Mouse (Mus musculus): ENCODE measurements around the gene Nudt7.

- no peak for TF ChIP-seq USF2 (conservative IDR thresholded peaks at IDR 0.05; ENCODE audit: low read depth, low read length)
- TF ChIP-seq ZC3H11A (IDR thresholded peaks at IDR 0.05; ENCODE audit: low read depth, low read length), result no peak
- no peak for TF ChIP-seq CTCF (conservative IDR thresholded peaks at IDR 0.05 in 1 of 2, IDR thresholded peaks at IDR 0.05 in 1 of 2; ENCODE audit: low read depth in 2 of 2, low read length in 2 of 2)
- TF ChIP-seq MYC (IDR thresholded peaks at IDR 0.05; ENCODE audit: low read depth, low read length), result no peak
These were observed 32.4 kb downstream of the Nudt7 start for GRCm38 (mm10) chr8:114165741-114166140.

All from CH12.LX (cell line).